ENCODE assay signal across 15 mouse cellular contexts in genomic region chr2:104354117-104354516, GRCm38 (mm10). TPM values are rescaled to one million over a fixed set of nuclear protein-coding genes. Genes with fewer than 3 reads are reported as not detected.
"Had no signal": no experiment of that assay in that cellular context is flagged by ENCODE, and none has a peak within 500 bp of the region (broad histone marks: within the 10 kb centered on the region; RNA-seq: fewer than 3 reads in every experiment).

No protein-coding gene starts in this region.

- ATAC-seq: hindbrain, postnatal 0 days; midbrain, embryonic 16.5 days had no signal

- H3K27ac ChIP-seq: hindbrain, embryonic 13.5 days; hindbrain, postnatal 0 days; kidney, embryonic 15.5 days; limb, embryonic 15.5 days; liver, embryonic 15.5 days; lung, embryonic 15.5 days; midbrain, embryonic 10.5 days; neural tube, embryonic 13.5 days; stomach, embryonic 15.5 days had no signal

- H3K36me3 ChIP-seq: hindbrain, embryonic 13.5 days; kidney, embryonic 15.5 days; limb, embryonic 15.5 days; liver, embryonic 15.5 days; lung, embryonic 15.5 days; midbrain, embryonic 10.5 days; neural tube, embryonic 13.5 days; stomach, embryonic 15.5 days had no signal

- H3K4me2 ChIP-seq: hindbrain, embryonic 13.5 days; kidney, embryonic 15.5 days; limb, embryonic 15.5 days; liver, embryonic 15.5 days; lung, embryonic 15.5 days; neural tube, embryonic 13.5 days; stomach, embryonic 15.5 days had no signal

- H3K4me1 ChIP-seq: hindbrain, embryonic 13.5 days; kidney, embryonic 15.5 days; limb, embryonic 15.5 days; liver, embryonic 15.5 days; midbrain, embryonic 10.5 days; stomach, embryonic 15.5 days had no signal

- H3K4me3 ChIP-seq: hindbrain, embryonic 13.5 days; kidney, embryonic 15.5 days; limb, embryonic 15.5 days; liver, embryonic 15.5 days; lung, embryonic 15.5 days; midbrain, embryonic 10.5 days; neural tube, embryonic 13.5 days; stomach, embryonic 15.5 days had no signal

- H3K9ac ChIP-seq: hindbrain, embryonic 13.5 days; kidney, embryonic 15.5 days; limb, embryonic 15.5 days; liver, embryonic 15.5 days; lung, embryonic 15.5 days; neural tube, embryonic 13.5 days; stomach, embryonic 15.5 days had no signal

- H3K9me3 ChIP-seq: hindbrain, embryonic 13.5 days; kidney, embryonic 15.5 days; limb, embryonic 15.5 days; liver, embryonic 15.5 days; lung, embryonic 15.5 days; midbrain, embryonic 10.5 days; neural tube, embryonic 13.5 days; stomach, embryonic 15.5 days had no signal

- DNase-seq: kidney, adult 11 months; kidney, postnatal 25 days; right cerebral cortex, postnatal 14 days; thymus, postnatal 36 days had no signal

- H3K27me3 ChIP-seq: hindbrain, embryonic 13.5 days; kidney, embryonic 15.5 days; limb, embryonic 15.5 days; liver, embryonic 15.5 days; lung, embryonic 15.5 days; neural tube, embryonic 13.5 days; stomach, embryonic 15.5 days had no signal

RNA-seq across cellular contexts. Expression of gene D430041D05Rik, which starts 56.7 kb away (rescaled TPM):
- total RNA-seq: megakaryocyte, adult 5-6 weeks had no signal
- polyA plus RNA-seq: liver, embryonic 15.5 days had no signal
